Mouse (Mus musculus) liver, postnatal 0 days (tissue): ENCODE results near the gene Ltk. TPM values are rescaled to one million over a fixed set of nuclear protein-coding genes. Genes with fewer than 3 reads are reported as not detected.
A peak's percentile ranks its signal among the peaks of the same experiment; 100 is the strongest.

Experiments
- ATAC-seq: fragments of 200-750 bp; cut with Nextera tagmentation; 2 replicates; pipeline ENCODE4 v1.8.0; 2017; ENCODE audit warnings: mild to moderate bottlenecking, moderate library complexity
- DNase-seq: peaks from one replicate; pipeline ENCODE4 v3.0.0-alpha.2; 2016
- H3K27ac ChIP-seq: fragments of 300-500 bp; sonication (generic); 2 replicates; pipeline ENCODE4 v1.5.1; 2014; ENCODE audit warnings: antibody characterized with exemption, moderate library complexity, mild to moderate bottlenecking, low read depth
- H3K27me3 ChIP-seq: fragments of 300-500 bp; sonication (generic); 2 replicates; pipeline ENCODE4 v1.6.1; 2014; ENCODE audit warnings: low read length, control low read depth, mixed read lengths; ENCODE audit not compliant: insufficient read depth
- H3K36me3 ChIP-seq: fragments of 300-500 bp; sonication (generic); replicated peaks from 2 replicates; pipeline ENCODE4 v1.6.1; 2014; ENCODE audit warnings: mild to moderate bottlenecking, control low read depth, low read length, moderate library complexity, mixed read lengths; ENCODE audit not compliant: insufficient read depth
- H3K4me1 ChIP-seq: fragments of 300-500 bp; sonication (generic); 2 replicates; pipeline ENCODE4 v1.6.1; 2014; ENCODE audit warnings: antibody characterized with exemption, mild to moderate bottlenecking, control low read depth; ENCODE audit not compliant: insufficient read depth
- H3K4me2 ChIP-seq: fragments of 300-500 bp; sonication (generic); 2 replicates; pipeline ENCODE4 v1.6.1; 2014; ENCODE audit warnings: low read depth, mild to moderate bottlenecking, low read length, moderate library complexity, mixed read lengths
- H3K4me3 ChIP-seq: fragments of 300-500 bp; sonication (generic); 2 replicates; pipeline ENCODE4 v1.5.1; 2014; ENCODE audit warnings: low read depth, low read length
- H3K9ac ChIP-seq: fragments of 300-500 bp; sonication (generic); replicated peaks from 2 replicates; pipeline ENCODE4 v1.6.1; 2014; ENCODE audit warnings: mild to moderate bottlenecking, moderate library complexity
- H3K9me3 ChIP-seq: fragments of 300-500 bp; sonication (generic); 2 replicates; pipeline ENCODE4 v1.6.1; 2016; ENCODE audit warnings: mild to moderate bottlenecking, control low read depth, low read length, mixed read lengths
- CTCF ChIP-seq: sonication (generic); IDR thresholded peaks from 2 replicates; pipeline ENCODE4 v1.5.1; 2016; ENCODE audit warnings: antibody characterized with exemption, low read depth
- EP300 ChIP-seq: IDR thresholded peaks from 2 replicates; pipeline ENCODE4 v1.6.1; 2016; ENCODE audit warnings: antibody characterized with exemption, low read depth, mild to moderate bottlenecking
- WGBS: fragments of 180-500 bp; shearing (Covaris S2); extraction: QIAGEN DNeasy Blood & Tissue Kit; methylation state at CpG from one replicate; pipeline ENCODE4 v1.1.7; 2014; ENCODE audit not compliant: insufficient replicate concordance; 5-methylcytosine and 5-hydroxymethylcytosine counted together
- polyA plus RNA-seq: library from polyadenylated mRNA; unstranded; fragments of >200 nt; fragmentation: Nextera tagmentation; extraction: Ambion mirVana; gene quantifications from 2 replicates; pipeline ENCODE4 v1.2.1, GENCODE M21; 2015

Ltk gene
- polyA plus RNA-seq, 1 experiment from 2014 or later, result 0.16 TPM

DNA sequence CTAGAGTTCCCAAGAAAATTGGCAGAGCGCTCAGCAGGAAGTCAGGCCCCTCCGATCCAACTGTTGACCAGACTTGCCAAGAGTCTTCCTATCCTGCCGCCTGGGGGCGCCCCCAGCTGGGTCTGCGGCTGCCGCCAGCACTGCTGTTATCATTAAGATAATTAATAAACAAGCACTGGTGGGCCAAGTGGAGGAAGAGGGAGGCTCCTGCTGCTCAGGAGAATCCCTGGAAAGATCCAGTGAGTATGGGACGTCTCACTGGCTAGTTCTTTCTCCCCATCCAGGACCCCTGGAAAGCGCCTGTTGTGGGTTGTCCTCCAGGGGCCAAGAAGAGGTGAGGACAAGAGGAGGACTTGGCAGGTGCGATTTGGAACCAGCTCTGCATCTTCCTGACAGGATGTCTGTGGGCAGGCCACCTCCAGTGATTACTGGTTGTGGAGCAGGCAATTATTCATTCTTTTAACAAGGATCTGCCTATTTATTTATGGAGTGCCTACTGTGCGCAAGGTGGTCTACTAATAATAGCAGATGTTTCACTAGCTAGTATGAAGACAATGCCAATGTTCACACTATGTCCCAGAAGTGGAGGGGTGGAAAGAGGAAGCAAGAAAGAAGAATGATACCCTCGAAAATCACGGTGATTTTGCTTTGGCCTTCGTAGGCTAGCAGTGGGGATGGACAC, 38.2 kb upstream of the Ltk start:
- DNase-seq, result peak; percentile 58

DNA sequence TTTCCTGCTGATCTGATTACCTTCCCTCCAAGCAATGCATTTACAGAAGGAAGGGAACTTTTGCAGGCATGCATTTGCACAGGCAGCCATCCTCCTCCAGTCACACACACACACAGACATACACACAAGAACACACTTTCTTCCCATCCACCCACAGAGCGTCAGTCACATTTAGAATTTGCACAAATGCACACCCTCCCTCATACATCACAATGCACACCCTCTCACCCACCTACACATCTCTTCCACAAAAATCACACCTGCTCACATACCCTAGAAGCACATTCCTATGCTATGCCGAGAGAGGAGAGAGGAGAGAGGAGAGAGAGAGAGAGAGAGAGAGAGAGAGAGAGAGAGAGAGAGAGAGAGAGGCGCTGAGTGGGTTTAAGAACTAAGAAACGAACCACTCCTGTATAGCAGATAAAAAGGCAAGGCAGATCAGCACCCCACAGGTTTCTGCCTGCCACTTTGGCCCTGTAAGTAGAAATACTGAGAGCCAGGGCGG, 37.1 kb upstream of the Ltk start, which contains the start of gene Tyro3:
Gene Tyro3, plus strand, starts transcription at position 455 of the 505 bp plus-strand sequence.
- H3K9ac ChIP-seq, result no peak within 1 kb of the TSS
- no peak for ATAC-seq
- DNase-seq, result no peak
- H3K27me3 ChIP-seq, result peaks cover 45% of the 10 kb centered on the region
- H3K4me1 ChIP-seq, result peaks cover 9% of the 10 kb centered on the region; the same call in 1 of the 2 replicates
- no peaks in the 10 kb centered on the region for H3K36me3 ChIP-seq
- no peak within 1 kb of the TSS for H3K4me3 ChIP-seq
- no peak within 1 kb of the TSS for H3K27ac ChIP-seq
- WGBS, result 60% methylated on average over 5 of the region's 5 CpGs
- TF ChIP-seq EP300 (no peak), CTCF (no peak)
- H3K9me3 ChIP-seq, result no peaks in the 10 kb centered on the region
- H3K4me2 ChIP-seq, result no peak within 1 kb of the TSS

More for the DNA sequence above, 38.2 kb upstream of the Ltk start:
- Histone ChIP-seq H3K4me2 (no peak overlapping the region), H3K9ac (no peak overlapping the region), H3K4me1 (peaks cover 9% of the 10 kb centered on the region; the same call in 1 of the 2 replicates), H3K4me3 (peak overlapping the region; percentile 64), H3K27ac (no peak overlapping the region), H3K9me3 (no peaks in the 10 kb centered on the region), H3K27me3 (peaks cover 45% of the 10 kb centered on the region), H3K36me3 (no peaks in the 10 kb centered on the region)
- no peak for TF ChIP-seq EP300
- peak; percentile 69 for TF ChIP-seq CTCF
- WGBS, result 10% methylated on average over 13 of the region's 13 CpGs
- ATAC-seq, result peak; percentile 19; the same call in 1 of the 2 replicates

- Histone ChIP-seq H3K27me3 (no peaks in the 10 kb centered on the region), H3K36me3 (no peaks in the 10 kb centered on the region), H3K27ac (no peak overlapping the region), H3K9me3 (no peaks in the 10 kb centered on the region), H3K9ac (no peak overlapping the region), H3K4me2 (no peak overlapping the region), H3K4me3 (no peak overlapping the region), H3K4me1 (peaks cover 15% of the 10 kb centered on the region)
- WGBS, result 81% methylated on average over 2 of the region's 2 CpGs
- no peak for ATAC-seq
- DNase-seq, result no peak
- no peak for TF ChIP-seq EP300
- no peak for TF ChIP-seq CTCF
Observed at GRCm38 (mm10) chr2:119789996-119790395, 29.8 kb upstream of the Ltk start.

DNA sequence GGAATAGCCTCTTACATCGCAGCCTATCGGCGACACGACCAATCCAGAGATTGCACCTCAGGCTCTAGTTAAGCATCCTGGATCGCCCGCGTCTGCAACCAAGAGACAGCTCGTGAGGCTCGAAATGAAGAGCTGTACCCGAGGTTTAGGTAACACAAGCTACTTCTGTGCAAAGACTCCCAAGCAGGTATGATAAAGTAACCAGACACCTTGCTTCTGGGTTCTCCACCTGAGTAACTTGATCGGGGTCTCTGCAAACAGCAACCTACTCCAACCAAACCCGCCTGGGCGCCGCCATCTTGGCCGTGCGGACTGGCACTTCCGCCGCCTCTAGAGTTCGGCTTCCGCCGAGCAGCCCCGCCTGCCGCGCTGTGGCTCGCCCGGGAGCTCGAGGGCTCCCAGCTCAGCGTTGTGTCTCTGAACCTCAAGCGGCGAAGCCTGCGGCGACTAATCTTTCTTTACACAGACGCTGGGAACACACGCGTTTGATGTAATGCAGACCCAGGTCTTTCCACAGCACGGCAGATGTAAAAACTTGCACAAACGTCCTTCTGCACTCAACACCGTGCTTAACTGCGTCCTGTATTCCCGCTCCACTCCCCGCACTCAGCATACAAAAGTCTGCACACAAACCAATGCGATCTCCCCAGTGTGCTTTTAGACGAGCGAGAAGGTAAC, 27.1 kb upstream of the Ltk start, which contains the start of gene Rpap1:
Gene Rpap1, minus strand, starts transcription at position 332 of the 678 bp plus-strand sequence.
- 0 out of 2 replicates have a peak, but pooled peaks have one; percentile 4 for TF ChIP-seq CTCF
- 0 out of 2 replicates have a peak, but pooled peaks have one; percentile 11 for TF ChIP-seq EP300
- no peaks in the 10 kb centered on the region for H3K27me3 ChIP-seq
- no peaks in the 10 kb centered on the region for H3K9me3 ChIP-seq
- DNase-seq, result peak; percentile 85
- peak; percentile 98 for ATAC-seq
- H3K36me3 ChIP-seq, result 0 out of 2 replicates have a peak, but pooled peaks cover 7% of the 10 kb centered on the region
- peaks cover 15% of the 10 kb centered on the region for H3K4me1 ChIP-seq
- peak within 1 kb of the TSS; percentile 95 for H3K4me2 ChIP-seq
- under 1% methylated on average over 44 of the region's 44 CpGs for WGBS
- peak within 1 kb of the TSS; percentile 57 for H3K9ac ChIP-seq
- peak within 1 kb of the TSS; percentile 79 for H3K4me3 ChIP-seq
- peak within 1 kb of the TSS; percentile 26; the same call in 1 of the 2 replicates for H3K27ac ChIP-seq

DNA sequence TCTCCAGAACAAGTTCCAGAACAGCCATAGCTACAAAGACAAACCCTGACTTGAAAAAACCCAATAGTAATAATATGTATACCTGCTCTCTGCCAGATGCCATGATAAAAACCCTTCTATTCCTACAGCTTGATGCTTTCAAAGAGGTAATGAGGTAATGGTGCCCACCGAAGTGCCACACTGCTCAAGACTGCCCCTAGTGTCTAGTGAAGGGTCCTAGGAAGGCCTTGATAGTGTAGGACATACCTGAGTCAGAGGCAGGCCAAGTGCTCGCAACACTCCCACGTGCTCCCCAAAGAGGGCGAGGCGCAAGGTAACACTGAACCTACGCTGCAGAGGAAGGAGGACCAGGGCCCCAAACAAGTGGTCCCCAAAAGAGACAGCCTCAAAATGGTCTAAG, 7.0 kb upstream of the Ltk start:
- Histone ChIP-seq H3K36me3 (peaks cover 29% of the 10 kb centered on the region), H3K9me3 (no peaks in the 10 kb centered on the region), H3K4me1 (no peaks in the 10 kb centered on the region), H3K4me3 (no peak overlapping the region), H3K27me3 (no peaks in the 10 kb centered on the region), H3K9ac (no peak overlapping the region), H3K4me2 (no peak overlapping the region), H3K27ac (no peak overlapping the region)
- WGBS, result 91% methylated on average over 6 of the region's 6 CpGs
- ATAC-seq (no peak), DNase-seq (no peak)
- TF ChIP-seq EP300, result no peak
- peak; percentile 52 for TF ChIP-seq CTCF

DNA sequence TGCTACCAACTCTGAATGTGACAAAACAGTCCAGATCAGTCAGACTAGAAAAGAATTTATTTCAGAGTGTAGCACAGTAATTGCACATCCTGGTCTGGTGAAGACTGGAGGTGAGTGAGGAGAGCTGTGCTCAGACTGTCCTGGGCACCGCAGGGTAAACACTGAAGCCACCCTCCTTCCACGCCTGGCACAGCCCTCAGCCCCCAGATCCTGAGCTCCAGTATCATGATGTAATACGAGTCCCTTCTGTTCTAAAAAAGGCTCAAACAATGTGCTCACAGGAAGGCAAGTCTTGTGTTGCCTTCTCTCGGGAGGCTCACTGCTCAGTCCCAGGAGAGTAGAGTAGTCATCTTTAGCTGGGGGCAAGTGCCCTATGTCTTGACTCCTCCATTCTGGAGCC, 3.7 kb upstream of the Ltk start:
- no peaks in the 10 kb centered on the region for H3K9me3 ChIP-seq
- WGBS, result 71% methylated on average over 4 of the region's 4 CpGs
- H3K9ac ChIP-seq, result no peak overlapping the region
- no peak for ATAC-seq
- H3K4me1 ChIP-seq, result no peaks in the 10 kb centered on the region; the same call in 1 of the 2 replicates
- no peak for DNase-seq
- H3K4me2 ChIP-seq, result no peak overlapping the region
- H3K27me3 ChIP-seq, result peaks cover 14% of the 10 kb centered on the region
- H3K4me3 ChIP-seq, result no peak overlapping the region
- H3K27ac ChIP-seq, result no peak overlapping the region
- peaks cover 14% of the 10 kb centered on the region for H3K36me3 ChIP-seq
- TF ChIP-seq CTCF (no peak), EP300 (no peak)
